Mouse (Mus musculus): Measurements from ENCODE around the gene Edil3. TPM values are rescaled to one million over a fixed set of nuclear protein-coding genes. Genes with fewer than 3 reads are reported as not detected.

The Edil3 gene
- polyA plus RNA-seq, 1 experiment, result not detected

DNA sequence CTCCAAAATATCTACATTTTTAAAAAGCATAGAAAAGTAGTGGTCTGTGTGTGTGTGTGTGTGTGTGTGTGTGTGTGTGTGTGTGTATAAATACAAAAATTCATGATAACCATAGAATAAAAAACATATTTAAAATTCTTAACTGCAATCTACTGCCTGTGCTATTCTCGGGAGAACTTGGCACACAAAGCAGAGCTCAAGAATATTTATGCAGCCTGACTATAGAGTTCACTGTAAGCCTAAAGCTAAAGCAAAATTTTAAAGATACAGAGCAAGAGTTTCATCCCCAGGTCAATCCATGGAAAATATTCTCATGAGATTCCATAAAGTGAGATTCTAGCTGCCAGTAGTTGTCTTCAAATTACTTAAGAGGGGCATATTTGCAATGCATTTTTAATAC, 86.9 kb downstream of the Edil3 start:
- no peaks in the 10 kb centered on the region for H3K27me3 ChIP-seq (ENCODE audit: control insufficient read depth)
- H3K9me3 ChIP-seq (ENCODE audit: control insufficient read depth, low read length), result no peaks in the 10 kb centered on the region
- H3K36me3 ChIP-seq (ENCODE audit: control insufficient read depth), result no peaks in the 10 kb centered on the region
- H3K4me3 ChIP-seq (replicated peaks), result no peak overlapping the region
- no peaks in the 10 kb centered on the region for H3K4me1 ChIP-seq (ENCODE audit: control insufficient read depth)
- TF ChIP-seq GATA1 (IDR thresholded peaks at IDR 0.05; ENCODE audit: low read length) (no peak), TAL1 (IDR thresholded peaks at IDR 0.05; ENCODE audit: low read length) (no peak)

DNA sequence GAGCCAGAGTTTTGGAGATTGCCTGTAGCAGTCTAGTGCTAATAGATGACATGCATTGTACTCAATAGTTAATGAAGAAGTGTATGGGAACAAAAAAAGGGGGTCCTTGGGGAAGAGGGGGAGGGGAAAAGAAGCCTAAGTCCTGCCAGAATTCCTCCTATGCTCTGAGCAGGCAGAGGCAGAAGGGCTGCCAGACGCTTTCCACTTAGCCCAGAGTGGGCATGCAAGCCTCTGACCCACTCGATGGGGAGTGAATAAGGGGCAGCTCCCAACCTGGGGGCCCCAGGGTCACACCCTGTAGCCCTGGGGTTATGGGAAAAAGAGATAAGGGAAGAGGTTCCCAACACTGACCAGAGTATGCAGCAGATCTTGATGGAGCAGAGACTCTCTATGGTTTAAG, 95.2 kb downstream of the Edil3 start:
- no peaks in the 10 kb centered on the region for H3K36me3 ChIP-seq (ENCODE audit: control insufficient read depth)
- H3K27me3 ChIP-seq (ENCODE audit: control insufficient read depth), result no peaks in the 10 kb centered on the region
- no peaks in the 10 kb centered on the region for H3K9me3 ChIP-seq (ENCODE audit: control insufficient read depth, low read length)
- TF ChIP-seq GATA1 (IDR thresholded peaks at IDR 0.05; ENCODE audit: low read length) (no peak), TAL1 (IDR thresholded peaks at IDR 0.05; ENCODE audit: low read length) (no peak)
- H3K4me1 ChIP-seq (ENCODE audit: control insufficient read depth), result no peaks in the 10 kb centered on the region
- H3K4me3 ChIP-seq (replicated peaks), result no peak overlapping the region

DNA sequence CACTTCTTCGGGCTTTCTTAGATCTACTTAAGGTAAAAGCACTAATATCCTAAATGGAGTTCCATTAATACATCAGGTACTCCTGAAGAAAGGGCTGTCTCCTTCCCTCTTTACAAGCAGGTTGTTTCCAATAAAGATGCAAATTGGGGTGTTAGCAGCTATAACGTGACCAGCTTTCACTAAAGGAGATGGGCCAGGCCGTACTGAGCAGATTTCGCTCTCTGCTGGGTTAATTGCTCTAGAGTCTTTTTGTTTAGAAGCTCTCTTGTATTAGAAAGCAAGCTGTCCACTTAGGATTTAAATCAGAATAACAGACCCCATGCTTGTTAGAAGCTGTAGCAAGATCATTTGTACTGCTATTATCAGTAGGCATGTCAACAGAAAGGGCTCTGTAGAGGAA, 108.4 kb downstream of the Edil3 start:
- Histone ChIP-seq H3K4me1 (ENCODE audit: control insufficient read depth) (no peaks in the 10 kb centered on the region), H3K27me3 (ENCODE audit: control insufficient read depth) (no peaks in the 10 kb centered on the region), H3K4me3 (replicated peaks) (no peak overlapping the region), H3K9me3 (ENCODE audit: control insufficient read depth, low read length) (no peaks in the 10 kb centered on the region), H3K36me3 (ENCODE audit: control insufficient read depth) (no peaks in the 10 kb centered on the region)
- TF ChIP-seq GATA1 (IDR thresholded peaks at IDR 0.05; ENCODE audit: low read length) (no peak), TAL1 (IDR thresholded peaks at IDR 0.05; ENCODE audit: low read length) (no peak)

DNA sequence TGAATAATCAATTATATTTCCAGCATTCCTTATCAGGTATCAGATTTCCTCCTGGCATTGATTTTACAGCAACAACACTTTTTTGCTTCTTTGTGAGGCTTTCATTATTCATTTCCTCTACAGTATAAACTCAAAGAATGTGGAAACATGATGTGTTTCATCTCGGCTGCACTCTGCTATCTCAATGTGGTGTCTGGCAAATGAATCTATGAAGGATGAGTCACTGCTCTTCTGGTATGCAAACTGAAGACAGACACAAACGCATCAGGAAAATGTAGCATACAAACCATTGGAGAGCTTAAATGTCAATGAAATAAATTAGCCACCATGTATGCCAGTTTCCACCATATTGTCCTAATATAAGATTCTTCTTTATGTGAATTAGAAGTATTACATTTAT, 117.3 kb downstream of the Edil3 start:
- TF ChIP-seq GATA1 (IDR thresholded peaks at IDR 0.05; ENCODE audit: low read length) (no peak), TAL1 (IDR thresholded peaks at IDR 0.05; ENCODE audit: low read length) (no peak)

GRCm38 (mm10) chr13:88972355-88972754, 151.1 kb downstream of the Edil3 start:
- Histone ChIP-seq H3K36me3 (ENCODE audit: control insufficient read depth) (no peaks in the 10 kb centered on the region), H3K4me1 (ENCODE audit: control insufficient read depth) (no peaks in the 10 kb centered on the region), H3K4me3 (replicated peaks) (no peak overlapping the region), H3K9me3 (ENCODE audit: control insufficient read depth, low read length) (no peaks in the 10 kb centered on the region), H3K27me3 (ENCODE audit: control insufficient read depth) (no peaks in the 10 kb centered on the region)
- TF ChIP-seq TAL1 (IDR thresholded peaks at IDR 0.05; ENCODE audit: low read length), result no peak
- TF ChIP-seq GATA1 (IDR thresholded peaks at IDR 0.05; ENCODE audit: low read length), result no peak

More for the DNA sequence above, 117.3 kb downstream of the Edil3 start:
- H3K9me3 ChIP-seq (ENCODE audit: control insufficient read depth, low read length), result no peaks in the 10 kb centered on the region
- no peaks in the 10 kb centered on the region for H3K4me1 ChIP-seq (ENCODE audit: control insufficient read depth)
- no peaks in the 10 kb centered on the region for H3K27me3 ChIP-seq (ENCODE audit: control insufficient read depth)
- no peak overlapping the region for H3K4me3 ChIP-seq (replicated peaks)
- no peaks in the 10 kb centered on the region for H3K36me3 ChIP-seq (ENCODE audit: control insufficient read depth)

DNA sequence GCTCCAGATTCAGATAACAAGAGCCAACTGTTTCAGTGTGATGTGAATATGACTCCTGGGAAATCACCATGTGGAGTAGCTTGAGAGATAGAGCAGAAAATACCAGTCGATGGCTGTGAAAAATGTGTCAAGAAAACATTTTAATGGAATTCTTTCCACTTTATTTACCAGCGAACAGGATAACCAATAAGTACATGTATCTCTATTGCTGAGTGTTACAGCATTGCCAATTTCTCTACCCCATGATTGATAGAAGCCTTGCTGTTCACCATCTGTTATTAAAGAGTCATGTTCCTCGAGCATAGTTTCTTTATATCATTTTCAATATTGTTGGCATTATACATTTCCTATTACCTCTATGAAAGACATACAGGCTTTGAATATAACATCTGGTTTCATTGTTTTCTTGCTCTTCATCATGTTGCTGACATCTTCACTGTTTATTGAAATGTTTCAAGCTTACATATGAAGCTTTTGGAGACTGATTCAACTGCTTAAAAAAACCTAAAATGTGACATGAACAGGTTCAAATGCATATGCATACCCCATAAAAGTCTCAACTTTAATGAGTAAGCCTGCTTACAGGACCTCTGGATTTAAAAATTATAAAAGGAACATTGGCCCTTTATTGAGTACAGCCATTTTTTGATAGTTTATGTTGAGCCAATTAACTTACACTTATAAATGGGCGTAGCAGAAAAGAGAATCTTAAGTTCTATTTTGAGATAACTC, 186.6 kb downstream of the Edil3 start:
- Histone ChIP-seq H3K4me3 (replicated peaks) (no peak overlapping the region), H3K27me3 (ENCODE audit: control insufficient read depth) (no peaks in the 10 kb centered on the region), H3K36me3 (ENCODE audit: control insufficient read depth) (no peaks in the 10 kb centered on the region), H3K9me3 (ENCODE audit: control insufficient read depth, low read length) (no peaks in the 10 kb centered on the region), H3K4me1 (ENCODE audit: control insufficient read depth) (no peaks in the 10 kb centered on the region)
- no peak for TF ChIP-seq TAL1 (IDR thresholded peaks at IDR 0.05; ENCODE audit: low read length)
- TF ChIP-seq GATA1 (IDR thresholded peaks at IDR 0.05; ENCODE audit: low read length), result no peak

- no peaks in the 10 kb centered on the region for H3K9me3 ChIP-seq (ENCODE audit: control insufficient read depth, low read length)
- TF ChIP-seq TAL1 (IDR thresholded peaks at IDR 0.05; ENCODE audit: low read length), result no peak
- no peak for TF ChIP-seq GATA1 (IDR thresholded peaks at IDR 0.05; ENCODE audit: low read length)
- no peaks in the 10 kb centered on the region for H3K27me3 ChIP-seq (ENCODE audit: control insufficient read depth)
- no peaks in the 10 kb centered on the region for H3K36me3 ChIP-seq (ENCODE audit: control insufficient read depth)
- no peaks in the 10 kb centered on the region for H3K4me1 ChIP-seq (ENCODE audit: control insufficient read depth)
- no peak overlapping the region for H3K4me3 ChIP-seq (replicated peaks)
These were observed 191.2 kb downstream of the Edil3 start for GRCm38 (mm10) chr13:89012500-89012899.

- no peaks in the 10 kb centered on the region for H3K9me3 ChIP-seq (ENCODE audit: control insufficient read depth, low read length)
These were observed 208.7 kb downstream of the Edil3 start for GRCm38 (mm10) chr13:89029817-89030539.

DNA sequence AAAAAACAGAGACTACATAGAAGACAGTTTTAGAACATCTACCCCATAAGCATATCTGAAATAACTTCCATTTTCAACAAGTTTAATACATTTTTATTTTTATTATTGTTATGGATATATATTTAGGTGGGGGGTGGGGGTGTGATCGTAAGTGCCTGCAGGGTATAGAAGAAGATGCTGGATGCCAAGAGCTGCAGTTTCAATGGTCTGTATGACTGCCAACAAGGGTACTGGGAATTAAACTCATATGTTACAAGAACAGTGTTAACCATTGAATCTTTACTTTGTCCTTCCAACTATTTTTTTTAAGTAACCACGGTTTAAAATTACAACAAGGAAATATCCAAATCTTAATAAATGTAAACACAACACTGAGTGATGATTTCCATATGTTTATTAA, 214.4 kb downstream of the Edil3 start:
- no peaks in the 10 kb centered on the region for H3K9me3 ChIP-seq (ENCODE audit: control insufficient read depth, low read length)
- no peaks in the 10 kb centered on the region for H3K27me3 ChIP-seq (ENCODE audit: control insufficient read depth)
- TF ChIP-seq TAL1 (IDR thresholded peaks at IDR 0.05; ENCODE audit: low read length), result no peak
- TF ChIP-seq GATA1 (IDR thresholded peaks at IDR 0.05; ENCODE audit: low read length), result no peak
- no peaks in the 10 kb centered on the region for H3K36me3 ChIP-seq (ENCODE audit: control insufficient read depth)
- no peak overlapping the region for H3K4me3 ChIP-seq (replicated peaks)
- H3K4me1 ChIP-seq (ENCODE audit: control insufficient read depth), result no peaks in the 10 kb centered on the region

More at GRCm38 (mm10) chr13:89029817-89030539, 208.7 kb downstream of the Edil3 start:
- Histone ChIP-seq H3K27me3 (ENCODE audit: control insufficient read depth) (no peaks in the 10 kb centered on the region), H3K36me3 (ENCODE audit: control insufficient read depth) (no peaks in the 10 kb centered on the region), H3K4me1 (ENCODE audit: control insufficient read depth) (no peaks in the 10 kb centered on the region), H3K4me3 (replicated peaks) (no peak overlapping the region)
- TF ChIP-seq TAL1 (IDR thresholded peaks at IDR 0.05; ENCODE audit: low read length) (no peak), GATA1 (IDR thresholded peaks at IDR 0.05; ENCODE audit: low read length) (no peak)

Data from erythroblast, embryonic 14.5 days (primary cell).